In the genomic region with DNA sequence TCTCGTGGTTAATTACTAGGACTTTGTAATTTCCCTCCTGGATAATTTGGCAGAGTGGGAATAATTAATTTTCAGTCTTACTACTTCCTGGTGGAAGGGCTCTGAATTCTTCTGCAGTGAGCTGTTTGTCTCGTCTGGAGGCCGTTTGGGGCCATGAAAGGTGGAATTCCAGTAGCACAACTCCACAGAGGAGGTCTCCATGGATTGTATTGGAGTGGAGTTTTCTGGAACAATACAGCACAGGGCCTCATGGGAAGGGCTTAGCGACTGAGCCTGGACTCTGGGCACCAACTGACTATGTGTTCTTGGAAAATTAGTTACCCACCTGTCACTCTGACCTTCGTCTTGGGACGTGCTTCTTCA, we compare ENCODE assay signal across 28 mouse cellular contexts.
A peak's percentile ranks its signal among the peaks of the same experiment; 100 is the strongest.
DNase-seq lines count a peak whose midpoint lies in the region; ATAC-seq and TF ChIP-seq lines count a peak whose summit lies in the region.
"Had no signal": no experiment of that assay in that cellular context is flagged by ENCODE, and none has a peak within 500 bp of the region (broad histone marks: within the 10 kb centered on the region; RNA-seq: fewer than 3 reads in every experiment).

No protein-coding gene starts in this region.

- peaks cover 28% of the 10 kb centered on the region for H3K4me1 ChIP-seq in midbrain, embryonic 10.5 days
- peaks cover 32% of the 10 kb centered on the region for H3K4me1 ChIP-seq in midbrain, embryonic 13.5 days (replicated peaks)
- H3K4me1 ChIP-seq in intestine, embryonic 15.5 days (replicated peaks): no peaks in the 10 kb centered on the region; the same call in 1 of the 2 replicates
- H3K4me1 ChIP-seq: embryonic facial prominence, embryonic 12.5 days; stomach, embryonic 15.5 days had no signal

- H3K9ac ChIP-seq in midbrain, embryonic 13.5 days (replicated peaks): no peak overlapping the region
- H3K9ac ChIP-seq in intestine, embryonic 15.5 days: no peak overlapping the region
- H3K9ac ChIP-seq: embryonic facial prominence, embryonic 12.5 days; hindbrain, embryonic 12.5 days; liver, embryonic 14.5 days; neural tube, embryonic 12.5 days; stomach, embryonic 15.5 days had no signal

- no peaks in the 10 kb centered on the region for H3K36me3 ChIP-seq in midbrain, embryonic 10.5 days
- no peaks in the 10 kb centered on the region for H3K36me3 ChIP-seq in midbrain, embryonic 13.5 days
- no peaks in the 10 kb centered on the region for H3K36me3 ChIP-seq in intestine, embryonic 15.5 days
- H3K36me3 ChIP-seq: embryonic facial prominence, embryonic 12.5 days; forebrain, embryonic 10.5 days; heart, embryonic 10.5 days; hindbrain, embryonic 12.5 days; neural tube, embryonic 12.5 days; stomach, embryonic 15.5 days had no signal

- H3K4me3 ChIP-seq in gastrocnemius, adult 2 months: no peak overlapping the region
- no peak overlapping the region for H3K4me3 ChIP-seq in midbrain, embryonic 10.5 days
- no peak overlapping the region for H3K4me3 ChIP-seq in midbrain, embryonic 13.5 days (replicated peaks)
- H3K4me3 ChIP-seq in intestine, embryonic 15.5 days (replicated peaks): no peak overlapping the region
- H3K4me3 ChIP-seq: embryonic facial prominence, embryonic 12.5 days; forebrain, embryonic 10.5 days; heart, embryonic 10.5 days; hindbrain, embryonic 12.5 days; neural tube, embryonic 12.5 days; stomach, embryonic 15.5 days had no signal

- peak overlapping the region; percentile 50 for H3K27ac ChIP-seq in gastrocnemius, adult 2 months
- H3K27ac ChIP-seq in midbrain, embryonic 10.5 days (replicated peaks): peak overlapping the region; percentile 63
- H3K27ac ChIP-seq in midbrain, embryonic 13.5 days: no peak overlapping the region; the same call in 1 of the 2 replicates
- no peak overlapping the region for H3K27ac ChIP-seq in intestine, embryonic 15.5 days
- H3K27ac ChIP-seq: embryonic facial prominence, embryonic 12.5 days; forebrain, embryonic 10.5 days; heart, embryonic 10.5 days; hindbrain, embryonic 12.5 days; liver, embryonic 14.5 days; macrophage; neural tube, embryonic 12.5 days; stomach, embryonic 15.5 days had no signal

- intact Hi-C loops in gastrocnemius, adult 2 months (cut with DNase I): no loop called here
- intact Hi-C loops in gastrocnemius, postnatal 14 days (cut with DNase I; ENCODE audit: low total_unique reads): no loop called here

- no peaks in the 10 kb centered on the region for H3K9me3 ChIP-seq in midbrain, embryonic 10.5 days (replicated peaks)
- no peaks in the 10 kb centered on the region for H3K9me3 ChIP-seq in midbrain, embryonic 13.5 days
- no peaks in the 10 kb centered on the region for H3K9me3 ChIP-seq in intestine, embryonic 15.5 days
- H3K9me3 ChIP-seq: embryonic facial prominence, embryonic 12.5 days; forebrain, embryonic 10.5 days; heart, embryonic 10.5 days; hindbrain, embryonic 12.5 days; neural tube, embryonic 12.5 days; stomach, embryonic 15.5 days had no signal

- no peak overlapping the region for H3K4me2 ChIP-seq in midbrain, embryonic 13.5 days (replicated peaks)
- H3K4me2 ChIP-seq in intestine, embryonic 15.5 days (replicated peaks): peak overlapping the region; percentile 22; the same call in 1 of the 2 replicates
- H3K4me2 ChIP-seq: embryonic facial prominence, embryonic 12.5 days; hindbrain, embryonic 12.5 days; neural tube, embryonic 12.5 days; stomach, embryonic 15.5 days had no signal

- no peak for ATAC-seq in midbrain, embryonic 13.5 days
- peak; percentile 45 for ATAC-seq in intestine, embryonic 15.5 days
- ATAC-seq: activated CD4-positive, CD25-positive, alpha-beta regulatory T cell, adult 4 months; forebrain, embryonic 16.5 days had no signal

- no peak for DNase-seq in gastrocnemius, adult 2 months
- no peak for DNase-seq in gastrocnemius, postnatal 14 days
- no peak for DNase-seq in midbrain, embryonic 10.5 days (ENCODE audit: low spot score)
- peak; percentile 34 for DNase-seq in 3T3-L1 (ENCODE audit: low read depth, low spot score)
- DNase-seq in cerebellum, postnatal 14 days: no peak
- no peak for DNase-seq in thymus, postnatal 36 days
- DNase-seq: adrenal gland, adult 2 months; adrenal gland, postnatal 36 days; cerebellum, adult 8-10 months; cerebellum, postnatal 36 days; gastrocnemius, postnatal 10 days; heart, postnatal 36 days; kidney, postnatal 25 days; liver; lung, adult 2 months; lung, postnatal 10 days had no signal

- TF ChIP-seq CTCF in gastrocnemius, adult 2 months (IDR thresholded peaks at IDR 0.05): no peak

- no peaks in the 10 kb centered on the region for H3K27me3 ChIP-seq in midbrain, embryonic 10.5 days (ENCODE audit: low read depth, poor library complexity, severe bottlenecking)
- H3K27me3 ChIP-seq in midbrain, embryonic 13.5 days: no peaks in the 10 kb centered on the region
- no peaks in the 10 kb centered on the region for H3K27me3 ChIP-seq in intestine, embryonic 15.5 days (replicated peaks)
- H3K27me3 ChIP-seq: embryonic facial prominence, embryonic 12.5 days; hindbrain, embryonic 12.5 days; neural tube, embryonic 12.5 days; stomach, embryonic 15.5 days had no signal

- 75% methylated on average over 6 of the region's 6 CpGs for WGBS in midbrain, embryonic 10.5 days
- 62% methylated on average over 6 of the region's 6 CpGs for WGBS in midbrain, embryonic 13.5 days
- 47% methylated on average over 6 of the region's 6 CpGs for WGBS in intestine, embryonic 15.5 days

Comparison
In these comparisons a context has a peak if more than half of its experiments do, and no peak if none do; other contexts are left out.
1. H3K27ac ChIP-seq: peak in gastrocnemius, adult 2 months (single experiment) and midbrain, embryonic 10.5 days (single experiment); none in midbrain, embryonic 13.5 days (single experiment) and intestine, embryonic 15.5 days (single experiment).